Mouse (Mus musculus) kidney, adult 2 months (tissue): ENCODE measurements at regions not wholly inside any gene's neighbourhood (a gene's known extent, or its start where the extent isn't known, plus 50 kb on each side); places are given as distances from the start of the nearest gene placed in this dataset.

Experiments used
- CTCF ChIP-seq: fragments of 200-500 bp; conservative IDR thresholded peaks from 2 replicates; pipeline ENCODE4 v1.5.1; 2011; ENCODE audit warnings: low read depth, mild to moderate bottlenecking, control low read depth, low read length, moderate library complexity, mixed read lengths; ENCODE audit not compliant: insufficient read depth, insufficient read length
- POLR2A ChIP-seq: fragments of 200-500 bp; IDR thresholded peaks from one replicate; pipeline ENCODE4 v1.6.1; 2011; ENCODE audit warnings: low read depth, low read length, control low read depth

GRCm38 (mm10) chr1:193538425-193538824 lies 168.3 kb upstream of the Camk1g start:
- no peak for TF ChIP-seq POLR2A
- TF ChIP-seq CTCF, result no peak
